Mouse (Mus musculus): ENCODE measurements around the gene Ovca2.

DNA sequence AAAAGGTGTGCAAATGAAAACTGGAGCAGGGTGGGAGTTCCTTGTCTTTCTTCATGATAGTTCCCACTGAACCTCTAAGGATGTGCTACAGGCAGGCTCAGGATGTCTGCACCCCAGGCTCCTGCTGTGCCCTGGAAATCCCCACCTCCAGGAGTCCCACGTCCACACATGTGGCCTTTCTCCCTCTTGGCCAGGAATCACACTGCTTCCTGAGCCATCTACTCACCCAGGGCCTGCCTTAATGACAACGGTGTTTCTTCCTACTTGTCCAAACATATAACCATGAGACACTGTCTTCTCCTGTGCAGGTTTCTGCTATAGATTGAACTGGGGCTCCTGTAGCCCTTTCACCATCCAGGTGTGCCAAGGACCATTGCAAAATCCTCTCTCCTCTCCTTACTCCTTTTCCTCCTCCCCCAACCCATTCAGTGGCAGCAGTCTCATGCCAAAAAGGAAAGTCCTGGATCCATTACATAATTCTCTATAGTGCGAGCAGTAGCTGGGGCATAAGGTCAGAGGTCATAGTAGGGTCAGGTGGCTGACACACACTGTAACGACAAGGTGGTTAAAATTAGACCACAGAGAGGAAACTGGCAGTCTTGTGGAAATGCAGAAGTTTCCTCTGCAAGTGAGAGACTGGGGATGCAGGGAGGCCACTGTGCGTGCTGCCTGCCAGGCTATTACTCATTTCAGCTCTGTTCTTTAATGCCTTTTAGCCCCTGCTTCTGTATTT is 41.8 kb downstream of the Ovca2 start:
- TF ChIP-seq POLR2A (IDR thresholded peaks at IDR 0.05; ENCODE audit: borderline replicate concordance, control insufficient read depth, low read depth, low read length) (no peak), CTCF (IDR thresholded peaks at IDR 0.05; ENCODE audit: control insufficient read depth, insufficient read depth, low read length) (no peak)
